ENCODE assay signal across 16 mouse cellular contexts in the genomic region with DNA sequence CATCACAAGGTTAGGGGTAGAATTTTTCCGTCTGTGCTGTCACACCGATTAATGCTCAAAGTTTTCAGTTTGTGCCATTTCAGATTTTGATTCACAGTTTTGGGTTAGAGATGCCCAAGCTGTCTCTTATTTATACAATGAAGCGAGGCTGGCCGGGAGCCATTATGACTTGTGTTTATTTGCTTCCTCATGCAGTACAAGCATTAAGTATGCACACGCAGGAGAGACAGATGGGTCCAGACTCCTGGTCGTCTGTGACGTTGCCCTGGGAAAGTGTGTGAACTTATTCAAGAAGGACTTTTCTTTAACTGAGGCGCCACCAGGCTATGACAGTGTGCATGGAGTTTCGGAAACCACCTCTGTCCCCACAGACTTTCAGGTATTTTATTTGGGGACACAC.
"Had no signal": no experiment of that assay in that cellular context is flagged by ENCODE, and none has a peak within 500 bp of the region (broad histone marks: within the 10 kb centered on the region; RNA-seq: fewer than 3 reads in every experiment).

No protein-coding gene starts in this region.

- H3K4me2 ChIP-seq: kidney, embryonic 15.5 days; limb, embryonic 13.5 days; midbrain, embryonic 12.5 days; neural tube, embryonic 13.5 days had no signal

- DNase-seq: kidney, adult 2 months; kidney, postnatal 14 days; left cerebral cortex, postnatal 4 days; lung, adult 2 months; lung, postnatal 14 days; retina, postnatal 1 day; right cerebral cortex, postnatal 25 days; spleen, adult 18-20 months; thymus, adult 18-20 months; thymus, postnatal 14 days had no signal

- H3K36me3 ChIP-seq: midbrain, embryonic 12.5 days; neural tube, embryonic 13.5 days had no signal

- H3K4me3 ChIP-seq: kidney, embryonic 15.5 days; limb, embryonic 13.5 days; midbrain, embryonic 12.5 days; neural tube, embryonic 13.5 days had no signal

- H3K27me3 ChIP-seq: kidney, embryonic 15.5 days; limb, embryonic 13.5 days; midbrain, embryonic 12.5 days; neural tube, embryonic 13.5 days had no signal

- H3K9ac ChIP-seq: kidney, embryonic 15.5 days; limb, embryonic 13.5 days; liver, embryonic 14.5 days; midbrain, embryonic 12.5 days; neural tube, embryonic 13.5 days had no signal

- H3K9me3 ChIP-seq: kidney, embryonic 15.5 days; limb, embryonic 13.5 days; midbrain, embryonic 12.5 days; neural tube, embryonic 13.5 days had no signal

- H3K27ac ChIP-seq: kidney, embryonic 15.5 days; limb, embryonic 13.5 days; liver, embryonic 14.5 days; midbrain, embryonic 12.5 days; neural tube, embryonic 13.5 days had no signal

- H3K4me1 ChIP-seq: kidney, embryonic 15.5 days; limb, embryonic 13.5 days; midbrain, embryonic 12.5 days; neural tube, embryonic 13.5 days had no signal

- ATAC-seq: midbrain, embryonic 16.5 days had no signal
